Mouse (Mus musculus) monocyte, adult 5-6 weeks (primary cell): ENCODE measurements at regions not wholly inside any gene's neighbourhood (a gene's known extent, or its start where the extent isn't known, plus 50 kb on each side); places are given as distances from the start of the nearest gene placed in this dataset.
"Not testable (repeated sequence)": the region's sequence is repeated elsewhere in the genome, so short reads cannot be mapped to it uniquely, and the experiment has no call there.

Source experiments
- ATAC-seq: fragments of 153-309, 156-312 bp; replicated peaks from 2 replicates; pipeline ENCODE4 v1.8.0; 2017; ENCODE audit warnings: mild to moderate bottlenecking; ENCODE audit not compliant: low TSS enrichment, insufficient number of reproducible peaks, severe bottlenecking, poor library complexity, low FRiP score

DNA sequence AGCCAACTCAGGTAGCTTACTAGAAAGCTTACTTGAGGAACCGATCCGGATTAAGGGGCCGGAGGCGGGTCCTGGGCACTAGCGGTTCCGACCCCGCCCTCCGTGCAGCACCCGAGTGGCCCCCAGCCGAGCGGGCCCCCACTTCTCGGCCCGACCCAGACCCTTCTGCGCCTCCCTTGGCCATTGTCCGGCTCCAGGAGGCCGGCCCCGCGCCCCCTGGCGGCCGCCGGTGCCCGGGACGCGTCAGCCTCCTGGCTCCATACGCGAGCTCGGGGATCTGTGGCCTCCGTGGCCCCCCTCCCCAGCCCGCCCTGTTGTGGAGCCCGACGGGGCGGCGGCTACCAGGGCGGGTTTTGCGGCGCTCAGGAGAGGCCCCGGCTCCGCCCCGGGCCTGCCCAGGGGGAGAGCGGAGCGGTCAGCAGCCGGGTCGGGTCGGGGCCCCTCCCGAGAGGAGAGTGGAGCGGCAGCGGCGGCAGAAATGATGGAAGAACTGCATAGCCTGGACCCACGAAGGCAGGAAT, 94.3 kb upstream of the Zfp986 start:
- ATAC-seq: not testable (repeated sequence)

GRCm38 (mm10) chr4:145774884-145775283, 93.7 kb upstream of the Zfp986 start:
- not testable (repeated sequence) for ATAC-seq

DNA sequence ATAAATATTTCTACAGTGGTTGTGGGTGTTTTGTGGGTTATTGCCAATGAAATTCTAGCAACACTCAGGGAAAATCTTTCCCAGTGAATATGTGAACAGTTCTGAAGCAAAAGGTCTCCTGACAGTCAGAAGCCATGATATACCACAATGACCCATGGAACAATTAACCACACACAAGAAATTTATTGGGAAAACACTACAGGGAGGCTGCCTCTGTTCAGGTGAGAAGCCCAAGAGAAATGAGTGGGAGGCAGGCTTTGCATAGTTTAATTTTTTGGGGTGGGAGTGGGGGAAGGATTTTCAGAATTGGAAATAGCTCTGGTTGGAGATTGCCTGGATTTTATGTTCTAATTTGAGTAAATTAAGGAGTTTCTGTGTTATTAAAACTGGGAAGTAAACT, 92.1 kb upstream of the Zfp986 start:
- ATAC-seq: peak; percentile 27; the same call in 1 of the 2 replicates

DNA sequence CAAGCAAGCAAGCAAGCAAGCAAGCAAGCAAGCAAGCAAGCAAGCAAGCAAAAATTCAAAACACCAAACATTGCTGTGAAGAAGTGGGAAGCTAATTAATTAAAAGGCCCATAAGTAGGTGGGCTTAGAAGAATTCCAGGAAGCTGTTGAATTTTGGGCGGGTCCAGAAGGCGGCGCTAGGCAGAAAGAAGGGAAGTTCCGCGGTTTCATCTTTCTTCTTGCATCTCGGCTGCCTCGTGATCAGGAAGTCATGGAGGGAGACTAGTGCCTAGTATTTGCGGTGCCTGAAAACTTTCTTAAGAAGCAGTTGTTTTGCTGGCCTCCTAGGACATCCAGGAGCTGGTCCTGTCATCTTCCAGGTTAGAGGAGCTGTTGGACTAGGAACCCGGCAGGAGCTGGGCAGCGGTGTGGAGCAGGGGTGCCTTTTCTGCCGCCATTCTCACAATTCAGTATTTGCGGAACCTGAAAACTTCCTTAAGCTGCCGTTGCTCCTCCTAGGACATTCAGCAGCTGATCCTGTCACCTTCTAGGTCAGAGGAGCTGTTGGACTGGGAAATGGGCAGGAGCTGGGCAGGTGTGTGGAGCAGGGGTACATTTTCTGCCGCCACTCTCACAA, 87.2 kb upstream of the Zfp986 start:
- ATAC-seq: peak; percentile 82

- ATAC-seq: peak; percentile 42
Measured at GRCm38 (mm10) chr4:145814674-145815073, 53.9 kb upstream of the Zfp986 start.
